Mouse (Mus musculus): Measurements from ENCODE around the gene Ubash3a.
"Not testable (repeated sequence)": the region's sequence is repeated elsewhere in the genome, so short reads cannot be mapped to it uniquely, and the experiment has no call there.

Ubash3a gene

DNA sequence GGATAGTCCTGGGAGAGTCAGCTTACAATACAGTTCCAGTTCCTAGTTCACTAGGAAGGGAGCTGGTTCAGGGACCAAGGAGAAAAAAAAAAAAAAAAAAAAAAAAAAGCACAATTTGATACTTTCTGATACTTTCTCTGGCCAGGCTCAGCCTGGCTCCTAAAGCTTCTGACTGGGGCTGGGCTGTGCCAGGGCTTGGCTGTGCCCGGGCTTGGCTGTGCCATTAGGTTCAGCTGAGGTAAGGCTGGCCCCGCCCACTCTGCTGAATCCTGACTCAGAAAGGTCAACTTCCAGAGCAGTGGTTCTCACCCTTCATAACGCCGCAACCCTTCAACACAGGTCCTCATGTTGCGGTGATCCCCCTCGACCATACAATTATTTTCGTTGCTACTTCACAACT is 52.8 kb downstream of the Ubash3a start:
- in situ Hi-C loops (cut with MboI, MseI) = no loop called here

DNA sequence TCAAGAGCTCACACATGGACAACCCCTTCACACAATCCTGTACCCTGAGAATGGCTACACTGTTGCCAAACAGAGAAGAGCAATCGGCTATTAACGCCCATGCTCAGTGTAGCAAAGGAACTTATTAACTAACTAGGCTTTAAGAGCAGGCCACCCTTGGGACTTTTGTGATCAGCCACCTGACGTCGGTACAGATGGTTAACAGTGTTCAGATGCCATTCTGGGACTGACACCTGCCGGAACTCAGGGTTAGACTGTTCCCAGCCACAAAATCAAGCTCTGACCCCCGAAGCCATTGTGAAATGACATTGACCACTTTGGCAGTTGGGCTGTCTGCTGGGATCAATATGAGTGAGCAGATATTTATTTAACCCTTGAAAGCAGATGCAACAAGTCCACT is 53.7 kb downstream of the Ubash3a start:
- in situ Hi-C loops (cut with MboI, MseI) = no loop called here

DNA sequence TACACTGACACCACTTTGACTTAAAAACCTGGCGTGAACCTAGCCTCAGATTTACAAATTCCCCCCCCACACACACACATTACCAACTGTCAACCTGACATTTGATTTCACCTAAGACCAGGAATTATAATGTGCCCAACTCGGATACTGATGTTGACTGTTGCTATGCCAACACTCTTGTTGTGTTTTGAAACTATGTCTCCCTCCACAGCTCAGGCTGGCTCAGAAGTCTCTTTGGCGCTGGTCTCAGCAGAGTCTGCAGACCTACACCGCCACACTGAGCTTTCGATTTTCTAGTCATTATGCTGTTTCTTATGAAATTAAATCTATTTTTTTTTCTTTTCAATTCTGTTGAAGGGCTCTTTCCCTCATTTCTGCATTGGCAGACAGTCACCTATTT is 55.0 kb downstream of the Ubash3a start:
- in situ Hi-C loops (cut with MboI, MseI) = no loop called here

DNA sequence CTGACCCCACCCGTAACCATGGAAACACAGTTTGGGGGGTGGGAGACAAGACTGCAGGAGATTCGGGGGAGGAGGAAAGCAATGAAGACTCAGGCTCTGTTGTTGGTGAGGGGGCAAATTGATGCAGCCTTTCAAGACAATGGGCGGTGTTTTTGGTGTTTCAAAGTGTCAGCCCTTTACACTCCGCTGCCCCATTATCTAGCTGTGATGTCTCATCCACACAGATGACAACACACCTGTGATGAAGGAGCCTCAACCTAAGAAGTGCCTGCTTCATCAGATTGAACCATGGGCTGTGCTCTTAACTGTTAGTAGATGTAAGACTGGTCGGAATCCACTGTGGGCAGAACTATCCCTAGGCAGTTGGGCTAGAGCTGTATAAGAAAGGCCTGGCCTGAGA is 56.1 kb downstream of the Ubash3a start:
- in situ Hi-C loops (cut with MboI, MseI) = no loop called here

DNA sequence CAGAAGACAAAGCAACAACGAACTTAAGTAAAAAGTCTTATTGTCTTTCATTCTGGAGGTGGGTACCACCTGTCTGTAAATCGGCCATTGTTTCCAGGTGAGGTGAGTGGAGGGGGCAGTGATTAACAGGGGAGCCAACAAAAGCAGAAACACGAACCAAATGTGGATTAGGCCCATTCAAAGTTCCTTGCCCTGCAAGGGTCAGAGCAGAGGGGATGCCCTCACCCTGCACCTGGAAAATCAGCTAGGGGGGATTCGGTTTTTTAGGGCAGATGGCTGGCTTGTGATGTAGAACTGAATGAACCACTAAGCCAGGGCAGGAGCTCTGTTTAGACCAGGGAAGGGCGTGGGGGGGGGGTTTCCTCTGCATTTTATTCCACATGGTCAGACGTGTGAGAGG is 56.7 kb downstream of the Ubash3a start:
- in situ Hi-C loops (cut with MboI, MseI) = no loop called here

DNA sequence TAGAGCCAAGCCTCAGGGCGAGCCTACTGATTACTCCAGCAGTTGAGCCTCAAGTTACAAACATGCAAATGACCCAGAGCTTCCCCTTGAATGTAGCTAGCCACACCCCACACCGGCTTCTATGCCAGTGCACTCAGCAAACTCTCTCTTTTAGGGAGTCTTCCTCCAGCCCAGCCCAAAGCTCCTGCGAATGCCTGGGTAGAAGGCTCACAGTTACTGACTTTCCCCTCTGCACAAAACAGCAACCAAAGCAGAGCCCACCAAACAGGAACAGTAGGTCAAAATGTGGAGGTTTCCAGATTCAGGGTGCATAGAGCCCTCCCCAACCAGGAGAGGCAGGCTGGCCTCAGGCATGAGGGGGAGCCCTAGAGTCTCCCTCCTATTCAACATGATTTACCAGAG is 57.5 kb downstream of the Ubash3a start:
- in situ Hi-C loops (cut with MboI, MseI) = no loop called here

DNA sequence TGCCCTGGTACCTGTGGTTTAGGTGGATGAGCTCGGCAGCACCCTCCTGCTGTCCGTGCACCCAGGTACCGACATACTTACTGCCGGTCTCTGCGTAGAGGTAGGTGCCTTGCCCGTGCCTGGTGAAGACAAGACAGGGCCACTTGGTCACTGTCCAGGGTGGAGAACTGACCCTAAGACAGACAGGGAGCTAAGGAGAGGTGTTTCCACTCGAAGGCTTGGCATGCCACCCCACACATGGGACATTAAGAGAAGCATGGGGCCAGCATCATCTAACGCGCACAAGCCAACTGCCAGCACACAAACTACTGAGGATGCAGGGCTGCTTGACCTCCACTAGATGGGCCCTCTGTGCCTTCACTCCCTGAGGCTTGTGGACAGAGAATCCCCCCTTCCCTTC is 58.2 kb downstream of the Ubash3a start:
- in situ Hi-C loops (cut with MboI, MseI) = no loop called here

DNA sequence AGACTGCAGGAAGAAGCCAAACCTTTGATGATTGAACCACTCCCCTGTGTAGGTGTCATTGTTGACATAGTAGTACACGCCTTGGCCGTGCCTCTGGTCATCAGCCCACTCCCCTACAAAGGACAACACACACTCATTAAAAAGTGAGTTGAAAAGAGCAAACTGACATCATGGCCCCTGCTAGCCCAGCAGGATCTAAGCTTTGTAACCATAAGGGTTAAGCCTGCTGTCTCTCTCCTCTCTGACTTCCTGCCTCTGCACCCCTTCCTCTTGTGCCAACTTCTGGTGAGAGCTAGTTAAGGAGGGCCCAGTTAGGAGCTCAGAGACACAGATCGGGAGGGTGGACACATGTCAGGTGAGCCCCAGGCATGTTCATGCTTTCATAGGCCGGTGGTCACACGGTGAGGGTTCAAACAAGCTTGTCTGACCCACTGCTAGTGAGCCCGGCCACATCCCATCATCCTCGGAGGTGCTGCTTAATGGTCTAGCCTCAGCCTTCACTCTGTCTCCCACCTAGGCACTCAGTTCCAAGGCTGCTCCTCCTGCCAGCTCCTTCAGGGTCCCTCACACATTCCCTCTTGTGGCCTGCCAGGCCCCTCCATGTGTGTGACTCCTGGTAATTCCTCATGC is 58.8 kb downstream of the Ubash3a start:
- in situ Hi-C loops (cut with MboI, MseI) = no loop called here

DNA sequence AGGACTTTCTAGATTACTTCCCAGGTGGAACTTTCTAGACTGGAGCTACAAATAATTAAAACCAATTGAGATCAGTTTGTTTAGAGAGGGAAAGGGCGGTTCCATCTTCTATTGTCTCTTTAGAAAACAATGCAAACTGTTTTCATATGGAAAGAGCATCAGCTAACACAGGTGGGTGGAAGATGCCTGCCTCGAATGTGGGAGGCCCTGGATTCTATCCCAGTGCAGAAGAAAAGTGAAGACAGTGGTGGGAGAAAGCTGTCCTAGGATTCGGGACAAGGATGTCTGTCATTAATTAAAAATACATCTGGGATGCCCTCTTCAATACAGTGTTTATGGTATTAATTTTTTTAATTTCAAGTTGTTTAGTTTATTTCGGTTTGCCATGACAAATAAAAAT is 59.5 kb downstream of the Ubash3a start:
- in situ Hi-C loops (cut with MboI, MseI) = no loop called here

DNA sequence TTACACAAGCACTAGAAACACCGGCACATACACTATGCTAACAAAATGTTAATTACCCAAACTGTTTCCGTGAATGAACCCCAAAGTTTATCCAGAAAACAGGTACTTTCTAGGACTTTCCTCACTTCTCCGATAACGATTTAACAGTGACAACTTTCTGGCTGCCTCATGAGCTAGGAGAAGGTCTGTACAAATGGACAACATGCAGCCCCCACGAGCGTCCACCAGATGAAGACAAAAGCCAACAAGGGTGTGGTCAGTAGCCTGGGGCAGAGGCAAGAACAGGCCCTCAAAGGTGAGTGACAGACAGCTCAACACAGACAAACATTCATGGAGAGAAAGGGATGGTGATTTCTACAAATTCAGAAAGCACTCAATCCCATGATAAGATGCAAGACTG is 59.9 kb downstream of the Ubash3a start:
- in situ Hi-C loops (cut with MboI, MseI) = no loop called here

DNA sequence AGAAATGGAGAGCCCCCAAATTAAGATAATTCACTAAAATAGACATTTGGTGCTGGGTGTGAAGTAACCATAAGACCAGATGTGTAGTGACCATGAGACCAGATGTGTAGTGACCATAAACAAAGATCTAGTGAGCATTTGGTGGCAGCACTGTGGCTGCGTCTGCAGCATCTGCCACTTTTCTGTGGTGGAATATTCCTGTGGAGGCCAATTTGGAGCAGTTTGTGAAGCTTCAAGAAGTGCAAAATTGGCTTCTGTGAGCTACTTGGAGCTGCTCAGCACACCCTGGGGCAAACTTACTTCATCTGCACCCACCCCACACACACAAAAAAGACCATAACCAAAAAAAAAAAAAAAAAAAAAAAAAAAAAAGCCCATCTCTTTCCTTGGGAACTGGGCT is 60.3 kb downstream of the Ubash3a start:
- in situ Hi-C loops (cut with MboI, MseI) = no loop called here

DNA sequence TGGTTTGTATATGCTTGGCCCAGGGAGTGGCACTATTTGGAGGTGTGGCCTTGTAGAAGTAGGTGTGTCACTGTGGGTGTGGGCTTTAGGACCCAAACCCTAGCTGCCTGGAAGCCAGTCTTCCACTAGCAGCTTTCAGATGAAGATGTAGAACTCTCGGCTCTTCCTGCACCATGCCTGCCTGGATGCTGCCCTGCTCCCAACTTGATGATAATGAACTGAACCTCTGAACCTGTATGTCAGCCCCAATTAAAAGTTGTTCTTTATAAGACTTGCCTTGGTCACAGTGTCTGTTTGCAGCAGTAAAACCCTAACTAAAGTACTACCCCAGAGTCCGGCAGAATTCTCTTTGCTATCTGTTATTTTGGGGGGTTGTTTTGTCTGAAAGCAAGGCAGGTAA is 62.1 kb downstream of the Ubash3a start:
- in situ Hi-C loops (cut with MboI, MseI) = no loop called here

DNA sequence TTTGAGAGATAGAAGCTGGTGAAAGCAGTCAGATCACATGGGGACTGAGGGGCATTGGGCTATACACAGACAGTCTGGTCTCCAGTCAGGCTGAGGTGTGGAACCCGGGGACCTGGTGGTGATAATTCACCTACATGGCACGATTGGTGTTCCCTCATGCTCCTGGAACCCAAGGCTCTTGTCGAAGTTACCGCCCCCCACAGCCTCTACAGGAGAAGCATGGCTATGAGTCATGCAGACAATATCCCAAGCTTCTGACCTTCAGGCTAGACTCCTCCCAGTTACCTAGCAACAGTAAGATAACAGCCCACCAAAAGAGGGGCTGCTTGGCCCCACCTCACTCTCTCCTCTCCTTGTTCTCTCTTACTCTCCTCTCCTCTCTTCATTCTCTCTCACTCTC is 62.6 kb downstream of the Ubash3a start:
- in situ Hi-C loops (cut with MboI, MseI) = no loop called here

DNA sequence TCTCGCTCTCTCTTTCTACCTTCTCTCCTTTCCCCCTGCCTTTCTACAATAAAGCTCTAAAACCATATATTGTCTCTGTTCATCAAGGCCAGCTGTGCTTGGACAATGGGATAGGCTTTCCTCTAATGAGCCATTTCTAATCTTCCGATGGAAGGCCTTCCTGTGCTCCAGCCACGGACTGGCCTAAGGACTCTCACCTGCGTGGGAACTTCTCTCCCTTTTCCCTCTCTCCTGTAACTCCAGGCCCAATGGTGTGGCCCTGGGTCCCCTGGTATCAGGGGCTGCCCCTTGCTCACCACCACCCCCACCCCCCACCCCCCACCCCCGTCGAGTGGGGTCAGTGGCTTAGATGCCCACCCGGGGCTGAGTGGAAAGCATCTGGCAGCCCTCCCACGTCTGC is 63.1 kb downstream of the Ubash3a start:
- in situ Hi-C loops (cut with MboI, MseI) = not testable (repeated sequence)

DNA sequence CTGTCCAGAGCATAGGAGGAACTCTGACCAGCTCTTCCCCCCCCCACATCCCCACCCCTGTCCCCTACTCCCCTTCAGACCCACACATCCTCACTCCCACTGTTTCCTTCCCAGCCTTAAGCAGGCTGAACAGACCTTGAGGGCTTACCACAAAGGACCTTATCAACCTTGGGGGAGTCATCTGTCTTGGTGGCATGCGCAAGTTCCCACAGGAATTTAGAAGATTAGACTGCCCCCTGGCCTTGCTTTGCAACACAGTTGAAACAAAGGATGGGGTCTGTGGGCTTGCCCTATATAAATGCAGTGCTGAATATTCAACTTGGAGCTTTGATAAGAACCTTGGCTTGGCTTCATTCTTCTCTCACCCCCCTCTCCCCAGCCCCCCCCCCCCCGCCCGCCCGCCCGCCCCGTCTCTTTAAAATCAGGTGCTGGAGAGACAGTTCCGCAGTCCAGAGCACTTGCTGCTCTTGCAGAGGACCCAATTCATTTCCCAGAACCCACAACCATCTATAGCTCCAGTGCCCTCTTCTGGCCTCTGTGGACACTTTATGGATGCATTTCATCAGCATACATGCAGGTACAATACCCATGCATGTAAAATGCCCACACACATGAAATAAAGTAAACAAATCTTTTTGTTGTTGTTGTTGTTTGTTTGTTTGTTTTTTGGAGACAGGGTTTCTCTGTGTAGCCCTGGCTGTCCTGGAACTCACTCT is 63.6 kb downstream of the Ubash3a start:
- in situ Hi-C loops (cut with MboI, MseI) = no loop called here

DNA sequence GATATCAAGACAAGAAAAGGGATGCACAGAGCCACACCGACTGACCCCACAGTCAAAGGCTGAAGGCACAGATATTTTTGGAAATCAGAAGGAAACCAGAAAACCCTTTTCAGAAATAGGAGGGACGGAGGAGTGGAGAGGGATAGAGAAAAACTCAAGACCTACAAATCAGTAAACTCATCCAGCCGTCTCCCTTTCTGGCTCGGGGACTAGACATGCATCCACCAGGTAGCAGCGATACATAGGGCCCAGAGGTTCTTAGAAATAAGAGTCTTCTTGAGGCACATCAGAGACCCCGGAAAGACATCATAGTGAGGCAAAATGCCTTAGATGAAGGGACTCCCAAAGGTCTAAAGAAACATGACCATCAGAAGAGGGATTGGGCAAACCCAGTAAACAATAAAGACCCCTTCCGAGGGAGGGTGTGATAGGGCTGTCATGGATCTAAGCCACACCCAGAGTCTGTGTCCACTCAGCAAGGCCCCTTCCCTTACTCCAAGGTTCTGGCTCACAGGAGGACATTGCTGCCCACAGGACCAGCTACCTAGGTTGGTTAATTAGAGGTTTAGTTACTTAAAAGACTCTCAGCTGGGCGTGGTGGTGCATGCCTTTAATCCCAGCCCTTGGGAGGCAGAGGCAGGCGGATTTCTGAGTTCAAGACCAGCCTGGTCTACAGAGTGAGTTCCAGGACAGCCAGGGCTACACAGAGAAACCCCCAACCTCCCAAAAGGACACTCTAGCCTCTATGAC is 64.9 kb downstream of the Ubash3a start:
- in situ Hi-C loops (cut with MboI, MseI) = no loop called here

DNA sequence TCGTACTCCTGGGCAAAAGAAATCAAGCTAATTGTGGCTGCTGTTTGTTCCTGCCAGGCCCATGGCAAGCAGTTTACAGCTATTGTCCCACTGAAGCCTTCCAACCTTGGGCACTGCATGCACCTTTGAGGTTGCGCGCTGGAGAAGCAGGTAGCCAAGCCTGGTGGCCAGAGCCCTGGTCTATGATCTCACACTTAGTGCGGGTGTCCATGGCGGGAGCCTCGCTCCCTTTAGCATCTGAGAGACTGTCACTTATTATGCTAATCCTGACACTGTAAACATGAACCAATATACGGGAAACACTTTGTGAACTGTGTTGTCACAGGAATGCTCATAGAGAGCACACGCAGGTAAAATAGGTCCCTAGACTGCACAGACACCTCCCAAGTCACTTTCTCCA is 66.0 kb downstream of the Ubash3a start:
- in situ Hi-C loops (cut with MboI, MseI) = no loop called here

DNA sequence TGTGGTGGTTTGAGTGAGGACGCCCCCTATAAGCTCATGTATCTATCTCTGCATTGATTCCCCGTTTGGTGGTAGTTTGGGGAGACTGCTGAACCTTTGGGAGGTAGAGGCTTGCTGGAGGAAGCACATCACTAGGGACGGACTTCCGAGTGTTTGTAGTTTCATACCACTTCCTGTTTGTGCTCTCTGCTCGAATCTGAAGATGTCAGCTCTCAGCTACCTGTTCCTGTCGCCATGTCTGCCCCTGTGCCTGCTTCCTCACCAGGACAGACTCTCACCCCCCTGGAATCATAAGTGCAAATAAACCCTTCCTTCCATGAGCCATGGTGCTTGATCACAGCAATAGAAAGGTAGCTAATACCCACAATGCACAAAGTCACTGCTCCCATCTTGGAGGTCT is 67.5 kb downstream of the Ubash3a start:
- in situ Hi-C loops (cut with MboI, MseI) = no loop called here

DNA sequence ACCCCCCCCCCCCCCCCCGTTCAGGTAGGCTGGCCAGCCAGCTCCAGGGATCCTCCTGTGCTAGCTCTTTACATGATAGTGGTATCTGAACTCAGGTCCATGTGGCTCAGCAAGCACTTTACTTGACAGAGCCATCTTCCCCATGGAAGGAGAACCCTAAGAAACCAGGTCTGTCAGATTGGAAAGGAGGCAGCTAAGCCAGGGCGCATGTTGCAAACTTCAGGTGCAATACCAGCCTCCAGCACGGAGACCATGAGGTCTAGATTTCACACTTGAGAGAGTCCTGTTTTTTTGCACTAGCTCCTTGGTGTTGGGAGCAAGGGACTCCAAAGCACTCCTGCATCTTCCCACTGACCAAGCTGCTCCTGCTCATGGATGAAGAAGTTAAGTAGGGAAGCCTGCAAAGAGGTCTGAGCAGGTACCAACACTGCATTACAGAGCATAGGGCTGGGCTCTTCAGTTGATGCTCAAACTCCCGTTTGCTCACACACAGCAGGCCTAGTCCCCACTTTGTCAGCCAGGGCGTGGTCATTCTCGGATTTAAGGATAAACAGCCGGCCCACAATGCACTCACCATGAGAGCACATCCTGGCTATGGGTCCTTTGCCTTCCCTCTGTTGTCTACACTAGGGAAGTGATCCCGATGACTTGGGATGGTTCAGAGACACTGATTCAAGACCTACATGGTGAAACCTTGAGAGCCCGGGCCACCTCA is 68.7 kb downstream of the Ubash3a start:
- in situ Hi-C loops (cut with MboI, MseI) = no loop called here

DNA sequence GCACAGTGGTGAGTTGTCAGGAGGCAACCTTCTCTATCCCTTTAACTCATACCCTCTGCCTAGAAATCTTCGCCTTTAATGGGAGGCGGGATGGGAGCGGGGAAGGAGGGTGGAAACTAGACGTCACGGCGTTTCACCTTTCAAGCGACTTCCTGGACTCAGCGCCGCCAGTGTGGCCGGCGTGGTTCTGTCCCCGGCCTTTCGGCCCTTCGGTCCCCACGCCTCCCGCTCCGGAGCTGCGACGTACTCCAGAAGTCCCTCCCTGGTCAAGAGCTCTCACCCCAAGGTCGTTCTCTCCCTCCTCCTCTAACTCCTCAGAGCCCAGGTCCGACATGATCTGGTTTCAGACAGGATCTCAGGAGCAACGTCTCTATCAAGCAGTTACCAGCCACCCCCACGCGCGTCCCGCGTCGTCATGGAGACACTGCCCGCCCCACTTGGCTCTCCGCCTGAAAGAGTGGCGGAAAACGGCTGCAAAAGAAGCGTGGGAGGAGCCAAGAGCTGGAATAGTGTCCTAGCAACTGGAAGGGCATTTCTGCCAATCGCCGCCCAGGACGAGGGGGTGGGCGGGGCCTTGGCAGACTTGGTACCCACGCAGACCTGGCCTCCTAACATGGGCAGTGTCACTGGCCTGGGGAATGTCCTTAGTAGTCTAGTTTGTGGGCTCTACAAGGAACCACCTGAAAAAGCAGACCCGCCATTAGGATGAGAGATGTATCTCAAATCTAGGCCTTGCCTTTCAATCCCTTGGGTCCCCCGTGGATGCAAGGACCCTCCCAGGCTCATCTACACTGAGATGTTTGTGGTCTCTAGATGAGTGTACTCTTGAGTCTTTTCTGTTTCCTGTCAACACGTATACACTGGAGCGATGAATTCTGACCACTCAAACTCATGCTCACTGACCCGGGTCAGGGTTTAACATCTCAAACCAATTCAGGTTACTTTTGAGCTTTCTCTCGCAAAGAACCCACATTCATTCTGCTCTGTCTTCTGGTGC is 69.5 kb downstream of the Ubash3a start, which contains the start of gene Rsph1:
Gene Rsph1 (minus strand): TSS at position 462 of the 997 bp plus-strand sequence.
- in situ Hi-C loops (cut with MboI, MseI) = no loop called here

DNA sequence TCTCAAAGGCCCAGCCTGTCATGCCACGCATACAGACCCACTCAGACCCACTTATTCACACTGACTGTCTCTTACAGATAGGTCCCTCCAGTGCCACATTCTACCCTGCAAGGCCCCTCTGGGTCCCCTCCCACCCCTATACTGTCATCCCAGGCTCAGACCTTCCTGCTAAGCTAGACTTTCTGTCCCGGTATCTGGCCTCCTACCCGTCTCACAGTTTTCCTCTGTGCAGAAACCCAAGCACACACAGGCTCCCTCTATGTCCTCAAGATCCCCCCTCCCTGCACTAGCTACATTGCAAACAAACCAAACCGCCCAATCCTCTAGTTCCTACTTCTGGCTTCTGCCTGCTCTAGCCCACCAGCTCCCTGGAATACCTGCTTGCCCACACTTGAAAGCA is 70.3 kb downstream of the Ubash3a start:
- in situ Hi-C loops (cut with MboI, MseI) = no loop called here
